Mouse (Mus musculus) liver, embryonic 13.5 days (tissue): ENCODE measurements around the gene Gramd1b. TPM values are rescaled to one million over a fixed set of nuclear protein-coding genes. Genes with fewer than 3 reads are reported as not detected.

ENCODE experiments used
- ATAC-seq: fragments of 200-750 bp; cut with Nextera tagmentation; 2 replicates; pipeline ENCODE4 v1.8.0; 2017; ENCODE audit warnings: low read depth, mild to moderate bottlenecking, moderate number of reproducible peaks, moderate library complexity
- DNase-seq: peaks from one replicate; pipeline ENCODE4 v3.0.0; 2022
- H3K27ac ChIP-seq: fragments of 300-500 bp; sonication (generic); 2 replicates; pipeline ENCODE4 v1.5.1; 2015; ENCODE audit warnings: moderate library complexity, mild to moderate bottlenecking, inconsistent platforms
- H3K27me3 ChIP-seq: fragments of 300-500 bp; sonication (generic); 2 replicates; pipeline ENCODE4 v1.6.1; 2015; ENCODE audit warnings: mild to moderate bottlenecking, inconsistent platforms
- H3K36me3 ChIP-seq: fragments of 300-500 bp; sonication (generic); 2 replicates; pipeline ENCODE4 v1.6.1; 2015; ENCODE audit warnings: mild to moderate bottlenecking, inconsistent platforms
- H3K4me1 ChIP-seq: fragments of 300-500 bp; sonication (generic); replicated peaks from 2 replicates; pipeline ENCODE4 v1.6.1; 2015; ENCODE audit warnings: inconsistent platforms
- H3K4me2 ChIP-seq: fragments of 300-500 bp; sonication (generic); 2 replicates; pipeline ENCODE4 v1.6.1; 2015; ENCODE audit warnings: inconsistent platforms, mild to moderate bottlenecking, moderate library complexity
- H3K4me3 ChIP-seq: fragments of 300-500 bp; sonication (generic); replicated peaks from 2 replicates; pipeline ENCODE4 v1.5.1; 2015; ENCODE audit warnings: mild to moderate bottlenecking, inconsistent platforms
- H3K9ac ChIP-seq: fragments of 300-500 bp; sonication (generic); 2 replicates; pipeline ENCODE4 v1.6.1; 2015; ENCODE audit warnings: mild to moderate bottlenecking, inconsistent platforms
- H3K9me3 ChIP-seq: fragments of 300-500 bp; sonication (generic); replicated peaks from 2 replicates; pipeline ENCODE4 v1.6.1; 2016; ENCODE audit warnings: inconsistent platforms
- WGBS: fragments of 180-500 bp; shearing (Covaris S2); methylation state at CpG from one replicate; pipeline ENCODE4 v1.1.7; 2015; ENCODE audit not compliant: insufficient replicate concordance; 5-methylcytosine and 5-hydroxymethylcytosine counted together
- polyA plus RNA-seq: library from polyadenylated mRNA; unstranded; fragments of >200 nt; fragmentation: Nextera tagmentation; extraction: Ambion mirVana; gene quantifications from 2 replicates; pipeline ENCODE4 v1.2.1, GENCODE M21; 2015

Gene Gramd1b
- polyA plus RNA-seq, 1 experiment from 2014 or later = 0.44 TPM

DNA sequence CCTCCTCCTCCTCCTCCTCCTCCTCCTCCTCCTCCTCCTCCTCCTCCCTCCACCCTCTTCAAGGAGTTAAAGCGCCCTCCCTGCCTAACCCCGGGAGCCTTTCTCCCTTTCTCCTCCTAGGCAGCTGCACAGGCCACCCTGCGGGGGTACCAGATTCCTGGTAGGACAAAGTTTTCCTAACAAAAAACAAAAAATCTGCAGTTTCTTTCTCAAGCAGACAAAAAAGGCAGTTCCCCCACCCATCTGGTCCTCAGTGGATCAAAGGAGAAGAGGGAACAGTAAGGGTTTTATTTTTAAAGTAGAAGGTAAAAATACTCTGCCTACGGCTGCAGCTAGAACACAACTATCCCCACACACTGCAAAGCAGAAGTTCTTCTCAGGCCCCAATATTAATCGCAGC, 156.2 kb downstream of the Gramd1b start:
- Histone ChIP-seq H3K27ac (no peak overlapping the region), H3K9me3 (no peaks in the 10 kb centered on the region), H3K27me3 (no peaks in the 10 kb centered on the region), H3K36me3 (no peaks in the 10 kb centered on the region), H3K4me2 (no peak overlapping the region), H3K4me3 (no peak overlapping the region), H3K9ac (no peak overlapping the region), H3K4me1 (no peaks in the 10 kb centered on the region)
- DNase-seq (no peak), ATAC-seq (no peak)
- WGBS = 62% methylated on average over 5 of the region's 5 CpGs

DNA sequence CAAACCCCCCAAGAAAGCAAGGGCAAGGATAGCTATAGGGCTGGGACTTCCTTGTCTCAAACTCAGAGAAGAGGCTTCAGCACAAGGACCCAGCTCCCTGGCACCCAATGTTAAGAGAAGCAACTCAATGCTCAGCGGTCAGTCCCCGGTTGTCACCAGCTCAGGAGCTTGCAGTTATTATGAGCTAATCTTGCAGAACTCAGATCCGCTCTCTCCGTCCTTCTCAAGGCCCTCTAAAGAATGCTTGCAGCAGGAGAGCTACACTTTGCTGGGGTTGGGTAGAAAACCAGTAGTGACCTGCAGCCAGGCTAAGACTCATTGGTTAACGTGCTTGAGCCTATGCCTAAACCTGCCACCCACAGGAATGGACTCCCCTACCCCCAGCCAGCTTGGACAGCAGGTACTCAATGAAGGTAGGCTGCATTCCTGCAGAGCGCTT, 156.6 kb downstream of the Gramd1b start:
- Histone ChIP-seq H3K27ac (no peak overlapping the region), H3K9me3 (no peaks in the 10 kb centered on the region), H3K9ac (no peak overlapping the region), H3K27me3 (no peaks in the 10 kb centered on the region), H3K4me1 (no peaks in the 10 kb centered on the region), H3K4me2 (no peak overlapping the region), H3K36me3 (no peaks in the 10 kb centered on the region), H3K4me3 (no peak overlapping the region)
- DNase-seq = no peak
- WGBS = 75% methylated on average over 6 of the region's 6 CpGs
- no peak for ATAC-seq

DNA sequence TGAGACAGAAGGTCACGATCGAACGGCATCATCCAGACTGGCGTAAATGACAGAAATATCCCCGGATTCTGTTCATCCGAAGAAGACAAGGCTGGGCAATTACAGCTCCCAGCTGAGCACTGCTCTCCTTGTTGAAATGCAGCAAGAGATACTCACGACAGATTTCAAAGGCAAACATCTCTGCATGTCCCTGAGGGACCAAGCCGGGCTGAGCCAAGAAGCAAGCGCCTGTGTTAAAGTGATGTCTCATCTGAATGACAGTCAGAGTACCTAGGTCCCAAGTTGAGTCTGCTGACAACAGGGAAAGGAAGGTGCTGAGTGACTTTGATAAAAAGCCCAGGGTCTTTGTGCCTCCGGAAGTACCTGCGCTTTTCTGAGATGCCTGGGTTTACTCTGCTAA, 157.1 kb downstream of the Gramd1b start:
- Histone ChIP-seq H3K4me3 (no peak overlapping the region), H3K27me3 (no peaks in the 10 kb centered on the region), H3K4me1 (no peaks in the 10 kb centered on the region), H3K27ac (no peak overlapping the region), H3K36me3 (no peaks in the 10 kb centered on the region), H3K9me3 (no peaks in the 10 kb centered on the region), H3K4me2 (no peak overlapping the region), H3K9ac (no peak overlapping the region)
- 75% methylated on average over 11 of the region's 11 CpGs for WGBS
- DNase-seq (no peak), ATAC-seq (no peak)

DNA sequence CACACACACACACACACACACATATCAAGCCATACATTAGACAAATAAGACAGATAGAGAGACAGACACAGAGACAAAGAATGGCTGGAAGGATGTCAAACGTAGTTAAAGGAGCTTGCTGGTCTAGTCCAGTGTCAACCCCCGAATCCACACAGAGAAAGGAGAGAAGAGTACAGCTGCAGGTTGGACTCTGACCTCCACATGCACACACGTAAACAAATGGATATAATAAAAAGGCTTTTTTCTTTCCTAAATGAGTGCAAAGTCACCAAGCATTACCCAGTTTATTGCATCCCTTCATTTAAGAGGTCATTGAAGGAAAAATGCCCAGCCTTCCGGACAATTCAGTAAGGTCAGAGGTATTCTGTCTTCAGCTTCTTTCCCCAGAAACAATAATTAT, 161.0 kb downstream of the Gramd1b start:
- H3K9ac ChIP-seq = no peak overlapping the region
- no peaks in the 10 kb centered on the region for H3K9me3 ChIP-seq
- H3K4me2 ChIP-seq = no peak overlapping the region
- 53% methylated on average over 4 of the region's 4 CpGs for WGBS
- H3K27me3 ChIP-seq = no peaks in the 10 kb centered on the region
- no peak for DNase-seq
- H3K4me3 ChIP-seq = no peak overlapping the region
- H3K27ac ChIP-seq = no peak overlapping the region
- ATAC-seq = no peak
- H3K36me3 ChIP-seq = no peaks in the 10 kb centered on the region
- H3K4me1 ChIP-seq = no peaks in the 10 kb centered on the region

DNA sequence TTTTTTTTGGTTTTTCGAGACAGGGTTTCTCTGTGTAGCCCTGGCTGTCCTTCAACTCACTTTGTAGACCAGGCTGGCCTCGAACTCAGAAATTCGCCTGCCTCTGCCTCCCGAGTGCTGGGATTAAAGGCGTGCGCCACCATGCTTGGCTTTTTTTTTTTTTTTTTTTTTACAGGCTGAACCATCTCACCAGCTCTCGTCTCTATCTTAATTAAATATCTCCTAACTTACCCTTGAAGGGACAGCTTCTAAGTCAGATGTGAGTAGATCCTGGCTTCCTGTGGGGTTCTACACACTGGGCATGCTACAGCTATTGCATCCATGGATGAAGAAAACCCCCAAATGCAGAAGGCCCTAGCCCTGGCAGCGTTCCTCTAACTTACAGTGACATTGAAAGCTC, 164.4 kb downstream of the Gramd1b start:
- Histone ChIP-seq H3K36me3 (no peaks in the 10 kb centered on the region), H3K27me3 (no peaks in the 10 kb centered on the region), H3K4me2 (no peak overlapping the region), H3K9ac (no peak overlapping the region), H3K4me1 (no peaks in the 10 kb centered on the region), H3K4me3 (no peak overlapping the region), H3K9me3 (no peaks in the 10 kb centered on the region), H3K27ac (no peak overlapping the region)
- ATAC-seq (no peak), DNase-seq (no peak)
- WGBS = 63% methylated on average over 8 of the region's 8 CpGs

DNA sequence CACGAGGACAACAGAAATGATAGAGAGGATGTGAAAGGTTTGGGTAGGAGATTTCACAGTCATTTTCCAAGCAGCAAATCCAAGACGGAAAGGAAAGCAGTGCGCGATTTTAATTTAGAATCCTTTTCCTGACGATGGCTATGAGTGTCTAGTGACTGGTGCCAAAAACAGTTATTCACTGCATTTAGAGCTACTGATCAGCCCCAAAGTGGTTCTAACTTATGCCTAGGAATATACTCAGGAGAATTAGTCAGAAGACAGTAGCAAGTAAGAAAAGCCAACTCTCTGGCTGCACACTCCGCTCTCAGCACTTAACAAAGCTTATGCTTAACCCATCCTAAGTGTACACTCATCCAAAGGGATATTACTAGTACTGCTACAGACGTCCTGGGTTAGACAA, 166.9 kb downstream of the Gramd1b start:
- ATAC-seq (no peak), DNase-seq (no peak)
- H3K4me1 ChIP-seq = no peaks in the 10 kb centered on the region
- H3K4me2 ChIP-seq = no peak overlapping the region
- no peak overlapping the region for H3K4me3 ChIP-seq
- H3K9ac ChIP-seq = no peak overlapping the region
- H3K36me3 ChIP-seq = no peaks in the 10 kb centered on the region
- no peak overlapping the region for H3K27ac ChIP-seq
- no peaks in the 10 kb centered on the region for H3K9me3 ChIP-seq
- no peaks in the 10 kb centered on the region for H3K27me3 ChIP-seq
- 72% methylated on average over 7 of the region's 7 CpGs for WGBS

DNA sequence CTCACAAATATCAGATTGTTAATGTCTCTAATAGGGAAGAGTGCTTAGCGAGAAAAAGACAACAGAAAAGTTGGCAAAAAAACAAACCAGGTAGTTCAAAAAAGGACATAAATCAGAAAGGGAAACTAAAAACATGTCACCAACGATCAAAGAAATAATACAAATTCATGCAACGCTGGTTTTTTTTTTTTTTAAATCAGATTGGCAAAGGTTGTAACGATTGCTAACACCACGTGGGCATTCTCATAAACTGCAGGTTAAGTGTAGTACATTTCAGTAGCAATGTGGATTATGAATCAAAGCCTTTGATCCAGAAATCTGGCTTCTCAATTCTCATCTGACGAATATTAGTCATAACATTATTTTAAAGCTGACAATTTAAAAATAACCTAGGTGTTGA, 169.2 kb downstream of the Gramd1b start:
- Histone ChIP-seq H3K4me3 (no peak overlapping the region), H3K4me1 (no peaks in the 10 kb centered on the region), H3K27me3 (no peaks in the 10 kb centered on the region), H3K27ac (no peak overlapping the region), H3K4me2 (no peak overlapping the region), H3K36me3 (no peaks in the 10 kb centered on the region), H3K9ac (no peak overlapping the region), H3K9me3 (no peaks in the 10 kb centered on the region)
- DNase-seq = no peak
- 70% methylated on average over 6 of the region's 6 CpGs for WGBS
- no peak for ATAC-seq

DNA sequence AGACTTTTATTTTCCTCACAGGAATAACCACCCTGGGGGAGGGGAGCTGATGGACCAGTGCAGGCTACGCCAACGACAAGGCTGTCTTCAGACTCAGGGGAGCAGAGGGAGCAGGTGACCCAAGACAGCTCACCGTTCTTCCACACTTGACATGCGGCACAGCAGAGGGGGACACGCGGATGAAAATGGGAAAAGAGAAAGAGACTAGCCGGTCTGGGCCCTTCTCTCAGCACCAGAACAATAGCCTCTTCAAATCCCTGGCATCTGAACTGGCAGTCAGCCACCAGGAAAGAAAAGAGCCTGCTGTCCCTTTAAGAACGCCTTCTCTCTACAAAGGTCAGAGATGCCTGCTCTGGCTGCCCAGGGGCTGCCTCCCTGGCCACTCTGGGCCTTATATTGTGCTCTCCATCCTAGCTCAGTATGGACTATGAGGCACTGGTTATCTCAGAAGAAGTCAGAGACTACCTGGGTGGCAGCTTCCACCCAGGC, 172.7 kb downstream of the Gramd1b start:
- Histone ChIP-seq H3K9me3 (no peaks in the 10 kb centered on the region), H3K4me3 (no peak overlapping the region), H3K36me3 (no peaks in the 10 kb centered on the region), H3K4me1 (no peaks in the 10 kb centered on the region), H3K4me2 (no peak overlapping the region), H3K9ac (no peak overlapping the region), H3K27ac (no peak overlapping the region), H3K27me3 (no peaks in the 10 kb centered on the region)
- 77% methylated on average over 8 of the region's 8 CpGs for WGBS
- DNase-seq = no peak
- ATAC-seq = no peak

DNA sequence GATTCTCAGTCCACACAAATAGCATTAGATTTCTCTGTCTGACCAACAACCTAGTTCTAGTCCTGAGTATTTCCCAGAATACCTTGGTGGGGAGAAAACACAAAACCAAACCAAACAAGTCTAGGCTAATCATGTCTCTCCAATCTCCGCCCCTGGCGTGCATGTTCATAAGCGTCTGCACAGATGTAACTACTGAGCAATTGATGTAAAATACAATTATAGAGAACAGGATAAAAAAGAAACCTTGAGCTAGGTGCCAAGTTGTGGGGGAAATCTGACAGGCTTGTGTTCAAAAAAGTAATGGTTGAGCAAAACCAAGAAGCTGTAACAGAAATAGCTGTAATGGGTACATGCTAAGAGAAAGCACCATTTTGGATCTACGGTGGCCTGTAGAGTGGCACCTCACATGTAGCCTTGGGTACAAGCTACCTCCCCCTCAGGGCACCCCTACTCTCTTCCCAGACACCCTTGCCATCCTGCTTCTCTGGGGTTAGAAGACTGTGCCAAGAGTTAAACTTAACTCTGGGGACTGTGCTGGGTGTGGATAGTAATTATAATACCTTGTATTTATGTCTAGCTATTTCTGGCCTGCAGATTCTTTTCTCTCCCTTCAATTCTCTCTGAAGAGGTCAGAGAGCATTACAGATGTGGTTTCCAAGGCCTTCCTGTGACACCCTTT, 174.3 kb downstream of the Gramd1b start:
- no peak overlapping the region for H3K4me3 ChIP-seq
- no peak overlapping the region for H3K9ac ChIP-seq
- H3K27me3 ChIP-seq = no peaks in the 10 kb centered on the region
- DNase-seq (no peak), ATAC-seq (no peak)
- no peak overlapping the region for H3K4me2 ChIP-seq
- no peaks in the 10 kb centered on the region for H3K9me3 ChIP-seq
- no peaks in the 10 kb centered on the region for H3K36me3 ChIP-seq
- no peaks in the 10 kb centered on the region for H3K4me1 ChIP-seq
- WGBS = 79% methylated on average over 4 of the region's 4 CpGs
- no peak overlapping the region for H3K27ac ChIP-seq

DNA sequence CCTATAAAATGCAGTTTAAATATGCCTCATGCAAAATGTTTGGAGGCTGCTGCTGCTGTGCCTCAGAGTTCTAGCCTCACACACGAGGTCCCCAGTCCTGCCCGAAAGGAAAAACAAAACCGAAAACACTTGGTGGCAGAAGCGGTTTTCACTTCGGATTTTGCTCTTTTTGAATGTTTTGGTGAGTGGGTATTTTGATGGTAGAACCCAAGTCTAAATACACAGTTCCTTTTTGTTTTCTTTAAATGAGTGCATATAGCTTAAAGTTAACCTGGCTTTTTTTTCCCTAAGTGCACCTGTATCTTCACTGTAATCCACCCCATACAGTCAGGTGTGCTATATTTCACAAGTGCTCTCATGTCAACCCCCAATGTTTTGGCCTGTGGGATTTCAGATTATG, 174.8 kb downstream of the Gramd1b start:
- no peak for DNase-seq
- H3K9ac ChIP-seq = no peak overlapping the region
- no peaks in the 10 kb centered on the region for H3K36me3 ChIP-seq
- H3K27me3 ChIP-seq = no peaks in the 10 kb centered on the region
- no peak overlapping the region for H3K4me3 ChIP-seq
- WGBS = 74% methylated on average over 5 of the region's 5 CpGs
- H3K4me1 ChIP-seq = no peaks in the 10 kb centered on the region
- no peak overlapping the region for H3K27ac ChIP-seq
- H3K9me3 ChIP-seq = no peaks in the 10 kb centered on the region
- no peak overlapping the region for H3K4me2 ChIP-seq
- ATAC-seq = no peak

DNA sequence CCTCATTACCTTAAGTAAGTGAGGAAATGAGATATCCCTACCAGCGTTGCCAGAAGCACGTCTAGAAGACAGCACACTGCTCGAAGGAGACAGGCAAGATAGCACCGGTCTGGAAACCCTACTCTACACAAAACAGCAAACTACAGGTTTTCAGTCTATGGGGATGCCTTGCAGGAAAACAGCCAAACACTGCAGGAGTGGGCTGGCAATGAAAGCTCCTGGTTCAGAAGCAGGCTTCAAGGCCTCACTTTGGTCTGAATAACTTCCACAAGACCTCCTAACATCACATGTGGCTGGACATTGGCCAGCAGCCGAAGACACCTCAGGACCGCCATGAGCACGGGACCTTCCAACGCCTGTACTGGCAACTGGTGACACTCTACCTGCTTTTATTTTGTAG, 175.8 kb downstream of the Gramd1b start:
- WGBS = 75% methylated on average over 8 of the region's 8 CpGs

DNA sequence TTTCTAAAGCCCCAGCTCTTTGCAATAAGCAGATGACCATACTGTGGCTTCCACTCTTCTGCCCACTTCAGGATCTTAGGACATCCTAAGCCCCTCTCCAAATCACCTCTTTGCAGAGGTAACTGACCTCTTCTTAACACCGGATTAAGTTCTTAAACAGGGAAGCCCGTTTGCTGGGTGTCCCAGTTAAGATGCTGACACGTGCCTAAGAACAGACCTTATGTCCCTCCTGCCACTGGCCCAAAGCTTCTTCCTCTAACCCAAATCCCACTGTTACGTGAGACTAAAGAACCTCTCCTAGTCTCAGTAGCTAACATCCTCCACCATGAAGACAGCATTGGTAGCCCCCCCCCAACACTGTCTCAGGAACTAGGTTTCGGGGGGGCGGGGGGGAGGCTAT, 177.6 kb downstream of the Gramd1b start:
- no peak overlapping the region for H3K4me3 ChIP-seq
- no peaks in the 10 kb centered on the region for H3K4me1 ChIP-seq
- DNase-seq (no peak), ATAC-seq (no peak)
- no peaks in the 10 kb centered on the region for H3K9me3 ChIP-seq
- no peaks in the 10 kb centered on the region for H3K36me3 ChIP-seq
- H3K27me3 ChIP-seq = no peaks in the 10 kb centered on the region
- no peak overlapping the region for H3K9ac ChIP-seq
- H3K4me2 ChIP-seq = no peak overlapping the region
- 68% methylated on average over 6 of the region's 6 CpGs for WGBS
- H3K27ac ChIP-seq = no peak overlapping the region

More for the DNA sequence above, 175.8 kb downstream of the Gramd1b start:
- Histone ChIP-seq H3K36me3 (no peaks in the 10 kb centered on the region), H3K27me3 (no peaks in the 10 kb centered on the region), H3K9me3 (no peaks in the 10 kb centered on the region), H3K27ac (no peak overlapping the region), H3K4me2 (no peak overlapping the region), H3K4me3 (no peak overlapping the region), H3K4me1 (no peaks in the 10 kb centered on the region), H3K9ac (no peak overlapping the region)
- ATAC-seq (no peak), DNase-seq (no peak)
